Mouse (Mus musculus) E14TG2a.4 (cell line): ENCODE data around the gene Lrrc17.

Experiments
- H3K27me3 ChIP-seq: 2 replicates; pipeline ENCODE4 v1.6.1; 2014; ENCODE audit warnings: low read length, control low read depth; ENCODE audit not compliant: insufficient read depth
- H3K36me3 ChIP-seq: 2 replicates; pipeline ENCODE4 v1.6.1; 2014; ENCODE audit warnings: low read length, control low read depth; ENCODE audit not compliant: insufficient read depth
- H3K4me1 ChIP-seq: replicated peaks from 2 replicates; pipeline ENCODE4 v1.6.1; 2014; ENCODE audit warnings: low read depth, low read length, control low read depth
- H3K4me3 ChIP-seq: replicated peaks from 2 replicates; pipeline ENCODE4 v1.5.1; 2014; ENCODE audit warnings: mild to moderate bottlenecking, low read length
- H3K9me3 ChIP-seq: 2 replicates; pipeline ENCODE4 v1.6.1; 2014; ENCODE audit warnings: low read length, control low read depth
- CTCF ChIP-seq: conservative IDR thresholded peaks from 2 replicates; pipeline ENCODE4 v1.5.1; 2014; ENCODE audit warnings: low read length
- NANOG ChIP-seq: IDR thresholded peaks from 2 replicates; pipeline ENCODE4 v1.6.1; 2014; ENCODE audit warnings: borderline replicate concordance, low read length, mixed read lengths
- POU5F1 ChIP-seq: IDR thresholded peaks from 2 replicates; pipeline ENCODE4 v1.6.1; 2014; ENCODE audit warnings: low read length, borderline replicate concordance

The Lrrc17 gene

GRCm38 (mm10) chr5:21505159-21505558 is 38.2 kb upstream of the Lrrc17 start:
- Histone ChIP-seq H3K36me3 (no peaks in the 10 kb centered on the region), H3K9me3 (no peaks in the 10 kb centered on the region), H3K4me3 (no peak overlapping the region), H3K27me3 (no peaks in the 10 kb centered on the region), H3K4me1 (peaks cover 8% of the 10 kb centered on the region)
- no peak for TF ChIP-seq NANOG
- TF ChIP-seq CTCF: no peak
- TF ChIP-seq POU5F1: no peak

GRCm38 (mm10) chr5:21506887-21507286 is 36.5 kb upstream of the Lrrc17 start:
- Histone ChIP-seq H3K9me3 (no peaks in the 10 kb centered on the region), H3K27me3 (no peaks in the 10 kb centered on the region), H3K36me3 (no peaks in the 10 kb centered on the region), H3K4me1 (peaks cover 8% of the 10 kb centered on the region), H3K4me3 (no peak overlapping the region)
- TF ChIP-seq NANOG (no peak), POU5F1 (no peak)

GRCm38 (mm10) chr5:21509801-21510200 is 33.6 kb upstream of the Lrrc17 start:
- no peak overlapping the region for H3K4me3 ChIP-seq
- no peaks in the 10 kb centered on the region for H3K27me3 ChIP-seq
- H3K9me3 ChIP-seq: no peaks in the 10 kb centered on the region
- H3K4me1 ChIP-seq: peaks cover 8% of the 10 kb centered on the region
- no peak for TF ChIP-seq POU5F1
- no peak for TF ChIP-seq CTCF
- TF ChIP-seq NANOG: no peak
- H3K36me3 ChIP-seq: no peaks in the 10 kb centered on the region

- no peak for TF ChIP-seq NANOG
- no peak for TF ChIP-seq POU5F1
- TF ChIP-seq CTCF: no peak
- Histone ChIP-seq H3K9me3 (no peaks in the 10 kb centered on the region), H3K27me3 (no peaks in the 10 kb centered on the region)
Observed at GRCm38 (mm10) chr5:21513363-21513762, 30.0 kb upstream of the Lrrc17 start.

GRCm38 (mm10) chr5:21517562-21517961 is 25.8 kb upstream of the Lrrc17 start:
- no peak overlapping the region for H3K4me3 ChIP-seq
- peaks cover 18% of the 10 kb centered on the region for H3K4me1 ChIP-seq
- 0 out of 2 replicates have a peak, but pooled peaks cover 4% of the 10 kb centered on the region for H3K27me3 ChIP-seq
- TF ChIP-seq CTCF: no peak
- TF ChIP-seq POU5F1: no peak
- TF ChIP-seq NANOG: no peak
- no peaks in the 10 kb centered on the region for H3K36me3 ChIP-seq
- peaks cover 3% of the 10 kb centered on the region; the same call in 1 of the 2 replicates for H3K9me3 ChIP-seq

More at GRCm38 (mm10) chr5:21513363-21513762, 30.0 kb upstream of the Lrrc17 start:
- H3K4me3 ChIP-seq: no peak overlapping the region
- H3K36me3 ChIP-seq: no peaks in the 10 kb centered on the region
- H3K4me1 ChIP-seq: peaks cover 24% of the 10 kb centered on the region

GRCm38 (mm10) chr5:21518207-21518606 is 25.2 kb upstream of the Lrrc17 start:
- 0 out of 2 replicates have a peak, but pooled peaks cover 4% of the 10 kb centered on the region for H3K27me3 ChIP-seq
- peaks cover 3% of the 10 kb centered on the region; the same call in 1 of the 2 replicates for H3K9me3 ChIP-seq
- H3K36me3 ChIP-seq: no peaks in the 10 kb centered on the region
- TF ChIP-seq POU5F1: no peak
- H3K4me1 ChIP-seq: peaks cover 18% of the 10 kb centered on the region
- H3K4me3 ChIP-seq: no peak overlapping the region

GRCm38 (mm10) chr5:21519166-21519565 is 24.2 kb upstream of the Lrrc17 start:
- 0 out of 2 replicates have a peak, but pooled peaks cover 4% of the 10 kb centered on the region for H3K27me3 ChIP-seq
- H3K4me1 ChIP-seq: peaks cover 18% of the 10 kb centered on the region
- no peak overlapping the region for H3K4me3 ChIP-seq
- TF ChIP-seq NANOG: no peak
- no peak for TF ChIP-seq CTCF
- TF ChIP-seq POU5F1: no peak
- H3K36me3 ChIP-seq: no peaks in the 10 kb centered on the region
- peaks cover 3% of the 10 kb centered on the region; the same call in 1 of the 2 replicates for H3K9me3 ChIP-seq

GRCm38 (mm10) chr5:21526835-21527485 is 16.4 kb upstream of the Lrrc17 start:
- Histone ChIP-seq H3K9me3 (peaks cover 6% of the 10 kb centered on the region; the same call in 1 of the 2 replicates), H3K4me1 (no peaks in the 10 kb centered on the region), H3K36me3 (no peaks in the 10 kb centered on the region), H3K27me3 (no peaks in the 10 kb centered on the region), H3K4me3 (no peak overlapping the region)
- no peak for TF ChIP-seq NANOG
- no peak for TF ChIP-seq POU5F1
- no peak for TF ChIP-seq CTCF

GRCm38 (mm10) chr5:21527488-21527911 is 15.9 kb upstream of the Lrrc17 start:
- TF ChIP-seq CTCF (no peak), POU5F1 (no peak), NANOG (no peak)
- peaks cover 6% of the 10 kb centered on the region; the same call in 1 of the 2 replicates for H3K9me3 ChIP-seq
- H3K36me3 ChIP-seq: no peaks in the 10 kb centered on the region
- H3K27me3 ChIP-seq: no peaks in the 10 kb centered on the region
- no peaks in the 10 kb centered on the region for H3K4me1 ChIP-seq
- H3K4me3 ChIP-seq: no peak overlapping the region
